Mouse (Mus musculus): ENCODE results near the gene Snrnp70. TPM values are rescaled to one million over a fixed set of nuclear protein-coding genes. Genes with fewer than 3 reads are reported as not detected.

The Snrnp70 gene
- polyA plus RNA-seq, 1 experiment from 2014 or later, result 220 TPM

GRCm38 (mm10) chr7:45372371-45372770 is 23.2 kb downstream of the Snrnp70 start:
- Histone ChIP-seq H3K9me3 (no peaks in the 10 kb centered on the region), H3K4me2 (replicated peaks) (no peak overlapping the region), H3K9ac (replicated peaks) (no peak overlapping the region), H3K36me3 (peaks cover 47% of the 10 kb centered on the region), H3K4me3 (no peak overlapping the region), H3K27ac (replicated peaks) (no peak overlapping the region), H3K4me1 (peaks cover 29% of the 10 kb centered on the region), H3K27me3 (peaks cover 10% of the 10 kb centered on the region; the same call in 1 of the 2 replicates)
- WGBS, result 79% methylated on average over 5 of the region's 5 CpGs
- ATAC-seq (replicated peaks), result no peak

GRCm38 (mm10) chr7:45370475-45371311 is 24.8 kb downstream of the Snrnp70 start, which contains the start of gene Lin7b:
Gene Lin7b (minus strand): TSS chr7:45370583.
- peak within 1 kb of the TSS; percentile 51 for H3K4me3 ChIP-seq
- H3K27ac ChIP-seq (replicated peaks), result no peak within 1 kb of the TSS
- H3K27me3 ChIP-seq, result peaks cover 10% of the 10 kb centered on the region; the same call in 1 of the 2 replicates
- H3K9me3 ChIP-seq, result no peaks in the 10 kb centered on the region
- H3K36me3 ChIP-seq, result peaks cover 30% of the 10 kb centered on the region
- peak within 1 kb of the TSS; percentile 54 for H3K9ac ChIP-seq (replicated peaks)
- peaks cover 28% of the 10 kb centered on the region for H3K4me1 ChIP-seq
- peak; percentile 39 for ATAC-seq (replicated peaks)
- H3K4me2 ChIP-seq (replicated peaks), result peak within 1 kb of the TSS; percentile 89
- WGBS, result 11% methylated on average over 28 of the region's 28 CpGs

- H3K27me3 ChIP-seq, result peaks cover 10% of the 10 kb centered on the region; the same call in 1 of the 2 replicates
- H3K4me3 ChIP-seq, result peak overlapping the region; percentile 51
- no peak overlapping the region for H3K27ac ChIP-seq (replicated peaks)
- H3K4me1 ChIP-seq, result peaks cover 34% of the 10 kb centered on the region
- peak overlapping the region; percentile 89 for H3K4me2 ChIP-seq (replicated peaks)
- ATAC-seq (replicated peaks), result no peak
- H3K9me3 ChIP-seq, result no peaks in the 10 kb centered on the region
- 6% methylated on average over 52 of the region's 52 CpGs for WGBS
- H3K9ac ChIP-seq (replicated peaks), result peak overlapping the region; percentile 54
- peaks cover 24% of the 10 kb centered on the region for H3K36me3 ChIP-seq
These were observed 25.6 kb downstream of the Snrnp70 start for GRCm38 (mm10) chr7:45369836-45370474.

GRCm38 (mm10) chr7:45369022-45369745 is 26.4 kb downstream of the Snrnp70 start:
- no peaks in the 10 kb centered on the region for H3K9me3 ChIP-seq
- H3K4me1 ChIP-seq, result peaks cover 34% of the 10 kb centered on the region
- peak overlapping the region; percentile 51; the same call in 1 of the 2 replicates for H3K4me3 ChIP-seq
- ATAC-seq (replicated peaks), result no peak
- peaks cover 10% of the 10 kb centered on the region; the same call in 1 of the 2 replicates for H3K27me3 ChIP-seq
- 72% methylated on average over 16 of the region's 16 CpGs for WGBS
- peaks cover 18% of the 10 kb centered on the region for H3K36me3 ChIP-seq
- no peak overlapping the region for H3K9ac ChIP-seq (replicated peaks)
- no peak overlapping the region for H3K27ac ChIP-seq (replicated peaks)
- no peak overlapping the region for H3K4me2 ChIP-seq (replicated peaks)

DNA sequence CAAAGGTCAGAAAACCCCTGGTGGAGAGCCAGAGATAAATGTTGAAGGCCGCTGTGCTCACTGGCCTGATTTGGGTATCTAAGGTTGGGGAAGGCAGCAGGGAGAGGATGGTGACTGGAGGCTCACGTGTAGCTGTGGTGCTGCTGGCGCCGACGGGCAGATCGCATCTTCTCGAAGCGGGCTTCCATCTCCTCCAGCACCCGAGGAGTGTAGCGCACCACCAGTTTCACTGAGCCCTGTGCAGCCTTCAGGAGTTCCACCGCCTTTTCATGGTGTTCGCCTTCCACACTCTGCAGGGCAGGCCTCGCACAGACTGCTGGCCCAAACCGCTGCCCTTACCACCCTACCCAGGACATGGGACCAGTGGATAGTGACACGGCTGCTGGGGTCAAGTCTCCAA is 27.4 kb downstream of the Snrnp70 start:
- ATAC-seq (replicated peaks), result no peak
- Histone ChIP-seq H3K9ac (replicated peaks) (peak overlapping the region; percentile 63), H3K9me3 (no peaks in the 10 kb centered on the region), H3K27me3 (peaks cover 10% of the 10 kb centered on the region; the same call in 1 of the 2 replicates), H3K4me3 (peak overlapping the region; percentile 77), H3K36me3 (peaks cover 9% of the 10 kb centered on the region; the same call in 1 of the 2 replicates), H3K27ac (replicated peaks) (peak overlapping the region; percentile 90; the same call in 1 of the 2 replicates), H3K4me1 (peaks cover 34% of the 10 kb centered on the region), H3K4me2 (replicated peaks) (peak overlapping the region; percentile 93)
- WGBS, result 80% methylated on average over 15 of the region's 15 CpGs

DNA sequence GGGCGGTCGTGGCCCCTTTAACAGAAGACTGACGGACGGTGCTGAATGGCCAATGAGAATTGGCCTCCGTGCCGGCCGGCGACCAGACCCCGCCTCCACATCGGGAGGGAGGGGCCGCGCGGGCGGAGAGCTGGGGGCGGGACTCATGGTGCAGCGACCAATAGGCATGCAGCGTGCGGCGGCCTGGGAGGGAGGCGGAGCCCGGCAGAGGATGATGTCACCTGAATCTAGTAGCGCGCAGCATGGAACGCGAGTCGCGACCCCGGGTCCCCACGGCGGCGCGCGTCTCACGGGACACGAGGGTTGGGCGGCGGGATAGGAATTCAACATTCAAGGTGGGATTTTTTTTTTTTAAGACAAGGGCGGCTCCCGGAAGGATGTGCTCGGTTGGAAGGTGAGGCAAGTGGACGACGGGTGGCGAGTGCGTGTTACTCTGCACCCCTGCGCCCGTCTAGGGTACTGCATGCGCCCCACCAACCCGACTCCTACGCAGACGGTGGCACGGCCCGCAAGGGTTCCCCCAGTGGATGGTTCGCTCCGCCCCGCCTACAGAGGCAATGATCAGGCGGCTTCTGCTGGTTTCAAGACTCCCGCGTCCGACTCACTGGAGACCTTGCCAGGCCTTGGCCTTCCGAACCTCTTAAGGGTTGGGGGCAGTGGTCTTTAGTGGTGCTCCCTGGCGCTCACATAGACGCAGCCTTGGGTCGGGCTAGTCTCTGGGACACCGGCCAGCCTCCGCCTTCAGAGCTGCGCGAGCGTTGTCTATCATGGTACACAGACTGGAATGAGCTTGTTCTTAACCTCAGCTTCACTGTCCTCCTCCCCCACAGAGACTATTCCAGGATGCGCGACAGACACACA is 28.3 kb downstream of the Snrnp70 start:
- Histone ChIP-seq H3K9me3 (no peaks in the 10 kb centered on the region), H3K4me2 (replicated peaks) (peak overlapping the region; percentile 93), H3K27ac (replicated peaks) (peak overlapping the region; percentile 90), H3K4me1 (peaks cover 41% of the 10 kb centered on the region), H3K9ac (replicated peaks) (peak overlapping the region; percentile 90), H3K27me3 (peaks cover 14% of the 10 kb centered on the region; the same call in 1 of the 2 replicates), H3K4me3 (peak overlapping the region; percentile 77), H3K36me3 (0 out of 2 replicates have a peak, but pooled peaks cover 4% of the 10 kb centered on the region)
- under 1% methylated on average over 70 of the region's 70 CpGs for WGBS
- peak; percentile 85 for ATAC-seq (replicated peaks)

- peaks cover 47% of the 10 kb centered on the region for H3K4me1 ChIP-seq
- 0% methylated on average over 26 of the region's 26 CpGs for WGBS
- H3K27ac ChIP-seq (replicated peaks), result peak within 1 kb of the TSS; percentile 90
- no peaks in the 10 kb centered on the region for H3K36me3 ChIP-seq
- peak within 1 kb of the TSS; percentile 93 for H3K4me2 ChIP-seq (replicated peaks)
- H3K27me3 ChIP-seq, result peaks cover 14% of the 10 kb centered on the region; the same call in 1 of the 2 replicates
- ATAC-seq (replicated peaks), result peak; percentile 54
- peak within 1 kb of the TSS; percentile 77 for H3K4me3 ChIP-seq
- H3K9ac ChIP-seq (replicated peaks), result peak within 1 kb of the TSS; percentile 90
- no peaks in the 10 kb centered on the region for H3K9me3 ChIP-seq
These were observed 28.9 kb downstream of the Snrnp70 start, which contains the start of gene Ppfia3 for GRCm38 (mm10) chr7:45366652-45367019. Gene Ppfia3 (minus strand): TSS chr7:45367019.

DNA sequence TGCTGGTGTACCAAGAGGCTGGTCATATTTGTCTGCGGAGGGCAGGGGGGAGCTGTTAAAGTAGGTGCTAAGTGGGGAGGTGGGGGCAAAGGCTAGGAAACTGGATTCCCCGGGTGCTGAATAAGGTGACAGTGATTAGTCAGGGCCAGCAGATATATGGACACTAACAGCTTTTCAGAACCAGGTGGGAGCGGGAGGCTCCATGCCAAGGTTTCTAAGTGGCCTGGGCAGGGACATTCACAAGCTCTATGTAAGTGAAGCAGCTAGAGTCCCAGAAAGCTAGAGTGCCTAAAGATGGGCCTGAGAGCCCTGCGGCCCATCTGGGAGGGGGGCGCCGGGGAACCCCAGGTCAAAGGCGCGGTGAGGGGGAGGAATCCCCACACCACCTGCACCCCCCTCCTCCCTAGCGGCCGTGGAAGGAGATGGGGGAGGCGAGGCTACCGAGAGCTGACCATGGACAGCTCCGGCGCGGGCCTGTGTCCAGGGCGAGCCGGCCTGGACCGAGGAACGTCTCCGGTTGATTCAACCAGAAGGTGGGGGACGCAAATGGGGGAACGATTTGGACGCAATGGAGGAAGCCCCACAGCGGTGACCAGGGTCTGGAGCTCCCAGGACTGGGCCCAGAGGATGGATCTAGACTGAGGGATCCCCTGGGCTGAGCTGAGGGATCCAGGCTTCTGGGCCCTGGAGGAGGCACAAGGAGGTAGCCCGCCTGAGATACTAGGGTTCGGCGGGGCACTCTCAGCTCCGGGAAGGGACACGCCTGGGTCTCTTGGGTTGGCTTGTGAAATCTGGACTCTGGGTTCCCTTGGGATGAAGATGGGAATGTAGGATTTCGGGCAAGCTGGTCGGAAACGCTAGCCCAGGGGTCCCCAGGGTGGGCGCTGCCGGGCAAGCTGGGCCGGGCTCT is 29.5 kb downstream of the Snrnp70 start:
- Histone ChIP-seq H3K4me2 (replicated peaks) (peak overlapping the region; percentile 93), H3K27me3 (peaks cover 14% of the 10 kb centered on the region; the same call in 1 of the 2 replicates), H3K9me3 (no peaks in the 10 kb centered on the region), H3K9ac (replicated peaks) (peak overlapping the region; percentile 90), H3K4me3 (peak overlapping the region; percentile 77), H3K4me1 (peaks cover 53% of the 10 kb centered on the region), H3K36me3 (no peaks in the 10 kb centered on the region), H3K27ac (replicated peaks) (peak overlapping the region; percentile 73)
- WGBS, result 5% methylated on average over 35 of the region's 35 CpGs
- ATAC-seq (replicated peaks), result no peak

DNA sequence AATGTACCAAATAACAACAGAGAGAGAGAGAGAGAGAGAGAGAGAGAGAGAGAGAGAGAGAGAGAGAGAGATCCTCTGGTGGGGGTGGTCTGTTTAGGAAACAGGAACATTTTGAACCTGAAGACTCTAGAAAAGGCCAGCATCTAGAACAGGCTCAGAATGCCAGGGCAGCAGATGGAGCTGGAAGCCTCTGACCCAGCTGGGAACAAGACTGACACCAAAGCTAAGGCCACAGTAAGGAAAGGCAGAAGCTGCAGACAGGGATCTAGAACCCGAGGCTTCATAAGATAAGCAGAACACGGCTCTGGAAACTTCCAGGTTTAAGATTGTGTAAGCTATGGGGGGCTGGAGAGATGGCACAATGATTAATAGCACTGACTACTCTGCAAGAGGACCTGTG is 31.6 kb downstream of the Snrnp70 start:
- WGBS, result 91% methylated on average over 2 of the region's 2 CpGs
- Histone ChIP-seq H3K27me3 (peaks cover 6% of the 10 kb centered on the region; the same call in 1 of the 2 replicates), H3K9me3 (no peaks in the 10 kb centered on the region), H3K9ac (replicated peaks) (no peak overlapping the region), H3K4me1 (peaks cover 39% of the 10 kb centered on the region), H3K4me3 (no peak overlapping the region), H3K36me3 (no peaks in the 10 kb centered on the region; the same call in 1 of the 2 replicates), H3K4me2 (replicated peaks) (no peak overlapping the region), H3K27ac (replicated peaks) (no peak overlapping the region)
- ATAC-seq (replicated peaks), result no peak

GRCm38 (mm10) chr7:45362801-45363200 is 32.7 kb downstream of the Snrnp70 start:
- H3K27ac ChIP-seq (replicated peaks), result no peak overlapping the region
- WGBS, result 10% methylated on average over 13 of the region's 13 CpGs
- H3K4me2 ChIP-seq (replicated peaks), result no peak overlapping the region; the same call in 1 of the 2 replicates

More at GRCm38 (mm10) chr7:45362801-45363200, 32.7 kb downstream of the Snrnp70 start:
- H3K9me3 ChIP-seq, result no peaks in the 10 kb centered on the region
- ATAC-seq (replicated peaks), result no peak
- H3K9ac ChIP-seq (replicated peaks), result no peak overlapping the region
- H3K36me3 ChIP-seq, result peaks cover 5% of the 10 kb centered on the region; the same call in 1 of the 2 replicates
- H3K4me3 ChIP-seq, result no peak overlapping the region
- peaks cover 33% of the 10 kb centered on the region for H3K4me1 ChIP-seq
- H3K27me3 ChIP-seq, result 0 out of 2 replicates have a peak, but pooled peaks cover 4% of the 10 kb centered on the region
